Mouse (Mus musculus) left cerebral cortex, postnatal 10 days (tissue): Measurements from ENCODE around the gene Otulinl. TPM values are rescaled to one million over a fixed set of nuclear protein-coding genes. Genes with fewer than 3 reads are reported as not detected.
A peak's percentile ranks its signal among the peaks of the same experiment; 100 is the strongest.
"Not testable (repeated sequence)": the region's sequence is repeated elsewhere in the genome, so short reads cannot be mapped to it uniquely, and the experiment has no call there.

Experiments used
- DNase-seq, 2 experiments: peaks; one replicate each; pipeline ENCODE4 v3.0.0; 2021 to 2022; ENCODE audit warnings: low spot score in 2 of 2, mixed read lengths in 1 of 2; ENCODE audit errors: extremely low spot score in 1 of 2
- intact Hi-C: fragments of 180-260 bp; cut with DNase I; formaldehyde crosslinking; loops from one replicate; pipeline ENCODE4 v1.15.1; 2025
- total RNA-seq, 2 experiments: library from RNA; stranded (reverse); gene quantifications; 2 replicates each; pipeline ENCODE4 v1.2.3; 2021

Otulinl gene
- total RNA-seq, result 10 to 100 TPM; 26.2 to 26.5 TPM

- peak; percentile 93 to 96 for DNase-seq
- intact Hi-C loops, result no loop called here
These were observed at the start of gene Otulinl for GRCm38 (mm10) chr15:27681419-27682187. Gene Otulinl, minus strand, starts transcription at chr15:27681579.

GRCm38 (mm10) chr15:27726228-27726627 lies 44.8 kb upstream of the Otulinl start:
- intact Hi-C loops, result no loop called here
- DNase-seq, result no peak

GRCm38 (mm10) chr15:27724796-27725680 lies 43.7 kb upstream of the Otulinl start:
- DNase-seq, result no peak
- intact Hi-C loops, result no loop called here

- intact Hi-C loops, result no loop called here
- DNase-seq, result no peak
These were observed 42.9 kb upstream of the Otulinl start for GRCm38 (mm10) chr15:27724298-27724697.

- DNase-seq, result no peak
- intact Hi-C loops, result no loop called here
These were observed 42.4 kb upstream of the Otulinl start for GRCm38 (mm10) chr15:27723746-27724145.

GRCm38 (mm10) chr15:27720297-27720696 lies 38.9 kb upstream of the Otulinl start:
- intact Hi-C loops, result not testable (repeated sequence)

GRCm38 (mm10) chr15:27718668-27719067 lies 37.3 kb upstream of the Otulinl start:
- no peak for DNase-seq
- intact Hi-C loops, result loop anchor here (5.0 to 10.0 kb wide), 2 partner anchors 61 to 404 kb away; no protein-coding TSS in a partner anchor

More at GRCm38 (mm10) chr15:27720297-27720696, 38.9 kb upstream of the Otulinl start:
- peak in 1 of 2 experiments; percentile 38 for DNase-seq

- peak in 1 of 2 experiments; percentile 57 for DNase-seq
- intact Hi-C loops, result loop anchor here (5.0 to 10.0 kb wide), 2 partner anchors 58 to 401 kb away; no protein-coding TSS in a partner anchor
These were observed 34.0 kb upstream of the Otulinl start for GRCm38 (mm10) chr15:27715331-27715730.

- intact Hi-C loops, result loop anchor here (10.0 kb wide), 1 partner anchor 396 kb away; no protein-coding TSS in a partner anchor
These were observed 29.3 kb upstream of the Otulinl start for GRCm38 (mm10) chr15:27710698-27711097.

GRCm38 (mm10) chr15:27708968-27709612 lies 27.7 kb upstream of the Otulinl start:
- peak in 1 of 2 experiments; percentile 18 for DNase-seq
- intact Hi-C loops, result no loop called here

More at GRCm38 (mm10) chr15:27710698-27711097, 29.3 kb upstream of the Otulinl start:
- peak in 1 of 2 experiments; percentile 6 for DNase-seq

- peak in 1 of 2 experiments; percentile 5 for DNase-seq
- intact Hi-C loops, result no loop called here
These were observed 27.1 kb upstream of the Otulinl start for GRCm38 (mm10) chr15:27708499-27708898.

- no peak for DNase-seq
- intact Hi-C loops, result no loop called here
These were observed 21.6 kb upstream of the Otulinl start for GRCm38 (mm10) chr15:27702972-27703313.

GRCm38 (mm10) chr15:27702031-27702971 lies 20.9 kb upstream of the Otulinl start:
- intact Hi-C loops, result no loop called here
- peak in 1 of 2 experiments; percentile 65 for DNase-seq

GRCm38 (mm10) chr15:27697632-27698031 lies 16.3 kb upstream of the Otulinl start:
- intact Hi-C loops, result no loop called here

GRCm38 (mm10) chr15:27693235-27693634 lies 11.9 kb upstream of the Otulinl start:
- intact Hi-C loops, result no loop called here
- peak in 1 of 2 experiments; percentile 4 for DNase-seq

More at GRCm38 (mm10) chr15:27697632-27698031, 16.3 kb upstream of the Otulinl start:
- DNase-seq, result peak in 1 of 2 experiments; percentile 0

- intact Hi-C loops, result no loop called here
These were observed 10.8 kb upstream of the Otulinl start for GRCm38 (mm10) chr15:27692161-27692560.

GRCm38 (mm10) chr15:27691213-27691612 lies 9.8 kb upstream of the Otulinl start:
- peak in 1 of 2 experiments; percentile 4 for DNase-seq
- intact Hi-C loops, result no loop called here

More at GRCm38 (mm10) chr15:27692161-27692560, 10.8 kb upstream of the Otulinl start:
- peak in 1 of 2 experiments; percentile 0 for DNase-seq
